Comparison of ENCODE assay signal across 8 mouse cellular contexts in genomic region chr4:105157276-105158168, GRCm38 (mm10). TPM values are rescaled to one million over a fixed set of nuclear protein-coding genes. Genes with fewer than 3 reads are reported as not detected.
DNase-seq lines count a peak whose midpoint lies in the region; ATAC-seq and TF ChIP-seq lines count a peak whose summit lies in the region.

TSS of gene Plpp3 (plus strand) at chr4:105157347.

- peak within 1 kb of the TSS; percentile 93 for H3K27ac ChIP-seq in forebrain, embryonic 14.5 days (ENCODE audit: low read depth, low read length)
- peak within 1 kb of the TSS; percentile 89 for H3K27ac ChIP-seq in heart, postnatal 0 days (ENCODE audit: low read depth)
- H3K27ac ChIP-seq in liver, embryonic 16.5 days (ENCODE audit: low read length) = peak within 1 kb of the TSS; percentile 85
- peak within 1 kb of the TSS; percentile 93 for H3K27ac ChIP-seq in neural tube, embryonic 13.5 days (replicated peaks)

- TF ChIP-seq EP300 in heart, postnatal 0 days (IDR thresholded peaks at IDR 0.05; ENCODE audit: low read depth) = peak; percentile 52; the same call in 1 of the 2 replicates

- peak within 1 kb of the TSS; percentile 69 for H3K4me3 ChIP-seq in C2C12 (ENCODE audit: insufficient read depth, poor library complexity, severe bottlenecking)
- peak within 1 kb of the TSS; percentile 88 for H3K4me3 ChIP-seq in forebrain, embryonic 14.5 days (ENCODE audit: low read depth, low read length)
- peak within 1 kb of the TSS; percentile 92 for H3K4me3 ChIP-seq in heart, postnatal 0 days (ENCODE audit: low read depth, low read length)
- peak within 1 kb of the TSS; percentile 67 for H3K4me3 ChIP-seq in liver, embryonic 16.5 days (ENCODE audit: low read depth, low read length)
- H3K4me3 ChIP-seq in neural tube, embryonic 13.5 days = peak within 1 kb of the TSS; percentile 87

- H3K9ac ChIP-seq in forebrain, embryonic 14.5 days (ENCODE audit: low read length) = peak within 1 kb of the TSS; percentile 95
- H3K9ac ChIP-seq in heart, postnatal 0 days (replicated peaks; ENCODE audit: low read depth, low read length) = peak within 1 kb of the TSS; percentile 90
- H3K9ac ChIP-seq in liver, embryonic 16.5 days (ENCODE audit: low read depth, low read length) = peak within 1 kb of the TSS; percentile 70
- H3K9ac ChIP-seq in neural tube, embryonic 13.5 days = peak within 1 kb of the TSS; percentile 95

- no peaks in the 10 kb centered on the region for H3K9me3 ChIP-seq in forebrain, embryonic 14.5 days (replicated peaks; ENCODE audit: control insufficient read depth, low read length)
- no peaks in the 10 kb centered on the region for H3K9me3 ChIP-seq in heart, postnatal 0 days (replicated peaks; ENCODE audit: control insufficient read depth, low read length)
- no peaks in the 10 kb centered on the region for H3K9me3 ChIP-seq in liver, embryonic 16.5 days (replicated peaks; ENCODE audit: control insufficient read depth, low read length)
- no peaks in the 10 kb centered on the region for H3K9me3 ChIP-seq in neural tube, embryonic 13.5 days

- no peaks in the 10 kb centered on the region for H3K79me3 ChIP-seq in C2C12 (ENCODE audit: low read depth)

- peaks cover 30% of the 10 kb centered on the region for H3K79me2 ChIP-seq in C2C12 (ENCODE audit: control insufficient read depth, insufficient read depth)

- 0 out of 2 replicates have a peak, but pooled peaks have one; percentile 33 for ATAC-seq in cerebellum, adult (ENCODE audit: insufficient number of reproducible peaks, low FRiP score, low TSS enrichment)
- ATAC-seq in forebrain, embryonic 14.5 days = peak; percentile 87
- ATAC-seq in heart, postnatal 0 days (ENCODE audit: insufficient read depth, low read depth) = peak; percentile 84
- ATAC-seq in liver, embryonic 16.5 days (ENCODE audit: low read depth) = peak; percentile 73
- peak; percentile 74 for ATAC-seq in neural tube, embryonic 13.5 days (ENCODE audit: low read depth)

- H3K4me2 ChIP-seq in forebrain, embryonic 14.5 days (ENCODE audit: low read length) = peak within 1 kb of the TSS; percentile 67
- peak within 1 kb of the TSS; percentile 69 for H3K4me2 ChIP-seq in heart, postnatal 0 days (ENCODE audit: low read depth, low read length)
- H3K4me2 ChIP-seq in liver, embryonic 16.5 days (ENCODE audit: low read depth, low read length) = peak within 1 kb of the TSS; percentile 58
- peak within 1 kb of the TSS; percentile 79 for H3K4me2 ChIP-seq in neural tube, embryonic 13.5 days

- WGBS in forebrain, embryonic 14.5 days = under 1% methylated on average over 68 of the region's 77 CpGs
- WGBS in heart, postnatal 0 days = under 1% methylated on average over 74 of the region's 77 CpGs
- under 1% methylated on average over 73 of the region's 77 CpGs for WGBS in liver, embryonic 16.5 days (ENCODE audit: insufficient replicate concordance)
- WGBS in neural tube, embryonic 13.5 days = under 1% methylated on average over 76 of the region's 77 CpGs

- TF ChIP-seq CTCF in C2C12 (IDR thresholded peaks at IDR 0.05; ENCODE audit: control insufficient read depth, insufficient read depth, insufficient read length) = no peak
- no peak for TF ChIP-seq CTCF in heart, postnatal 0 days (IDR thresholded peaks at IDR 0.05; ENCODE audit: low read depth)

- peak; percentile 95 for DNase-seq in forebrain, embryonic 14.5 days (ENCODE audit: low spot score)
- peak; percentile 89 for DNase-seq in heart, postnatal 0 days (ENCODE audit: low spot score)
- peak; percentile 85 to 91 for DNase-seq in kidney, postnatal 4 days
- peak; percentile 84 for DNase-seq in testis, postnatal 14 days (ENCODE audit: low spot score)

- peaks cover 4% of the 10 kb centered on the region; the same call in 1 of the 2 replicates for H3K4me1 ChIP-seq in forebrain, embryonic 14.5 days (ENCODE audit: control insufficient read depth, insufficient read depth, low read length)
- H3K4me1 ChIP-seq in heart, postnatal 0 days (ENCODE audit: control insufficient read depth, insufficient read depth) = no peaks in the 10 kb centered on the region
- H3K4me1 ChIP-seq in liver, embryonic 16.5 days (ENCODE audit: control insufficient read depth, low read depth, low read length) = peaks cover 2% of the 10 kb centered on the region
- peaks cover 44% of the 10 kb centered on the region for H3K4me1 ChIP-seq in neural tube, embryonic 13.5 days (replicated peaks)

- H3K27me3 ChIP-seq in C2C12 (ENCODE audit: control insufficient read depth, insufficient read depth, insufficient read length) = no peaks in the 10 kb centered on the region
- H3K27me3 ChIP-seq in forebrain, embryonic 14.5 days (replicated peaks; ENCODE audit: control insufficient read depth, insufficient read depth, low read length) = no peaks in the 10 kb centered on the region
- H3K27me3 ChIP-seq in heart, postnatal 0 days (ENCODE audit: control insufficient read depth, insufficient read depth, low read length) = 0 out of 2 replicates have a peak, but pooled peaks cover 3% of the 10 kb centered on the region
- H3K27me3 ChIP-seq in liver, embryonic 16.5 days (ENCODE audit: control insufficient read depth, insufficient read depth, low read depth, low read length) = peaks cover 21% of the 10 kb centered on the region
- peaks cover 3% of the 10 kb centered on the region; the same call in 1 of the 2 replicates for H3K27me3 ChIP-seq in neural tube, embryonic 13.5 days

- peaks cover 3% of the 10 kb centered on the region for H3K36me3 ChIP-seq in C2C12 (ENCODE audit: control insufficient read depth, insufficient read depth)
- H3K36me3 ChIP-seq in forebrain, embryonic 14.5 days (ENCODE audit: control insufficient read depth, insufficient read depth, low read length) = 0 out of 2 replicates have a peak, but pooled peaks cover 8% of the 10 kb centered on the region
- peaks cover 11% of the 10 kb centered on the region; the same call in 1 of the 2 replicates for H3K36me3 ChIP-seq in heart, postnatal 0 days (replicated peaks; ENCODE audit: control insufficient read depth, insufficient read depth, low read length)
- H3K36me3 ChIP-seq in liver, embryonic 16.5 days (ENCODE audit: control insufficient read depth, insufficient read depth) = peaks cover 3% of the 10 kb centered on the region; the same call in 1 of the 2 replicates
- no peaks in the 10 kb centered on the region for H3K36me3 ChIP-seq in neural tube, embryonic 13.5 days

- peak within 1 kb of the TSS; percentile 83 for H3ac ChIP-seq in C2C12 (ENCODE audit: control insufficient read depth, insufficient read length, low read depth)

TF ChIP-seq in C2C12, 6 proteins besides CTCF, POLR2A, EP300 and RAD21:
- TF ChIP-seq FOSL1 (IDR thresholded peaks at IDR 0.05; ENCODE audit: insufficient read depth, low read length, poor library complexity, severe bottlenecking) = no peak
- TF ChIP-seq MYOG (IDR thresholded peaks at IDR 0.05; ENCODE audit: control insufficient read depth, extremely low read depth, insufficient read length) = no peak
- no peak for TF ChIP-seq MAX (IDR thresholded peaks at IDR 0.05)
- no peak for TF ChIP-seq USF1 (IDR thresholded peaks at IDR 0.05; ENCODE audit: low read depth)
- TF ChIP-seq MYOD1 (IDR thresholded peaks at IDR 0.05; ENCODE audit: control insufficient read depth, insufficient read length, low read depth) = no peak
- no peak for TF ChIP-seq CEBPB (IDR thresholded peaks at IDR 0.05; ENCODE audit: low read depth)

RNA-seq across cellular contexts. Expression of gene Plpp3, which starts in this region (rescaled TPM):
- 7.0 TPM for polyA plus RNA-seq in C2C12 (2012; fragmentation: generic; extraction: Trizol)
- 48.6 and 50.8 TPM in 2 replicates for polyA plus RNA-seq in forebrain, embryonic 14.5 days (2014; fragmentation: Nextera tagmentation; extraction: Ambion mirVana)
- 57.0 and 65.5 TPM in 2 replicates for total RNA-seq in heart, postnatal 0 days (2014; rRNA removed; ENCODE audit: low replicate concordance)
- 56.4 and 64.1 TPM in 2 replicates for polyA plus RNA-seq in heart, postnatal 0 days (2015; fragmentation: Nextera tagmentation; extraction: Ambion mirVana)
- polyA plus RNA-seq in liver, embryonic 16.5 days (2015; fragmentation: Nextera tagmentation; extraction: Ambion mirVana) = 18.0 and 21.2 TPM in 2 replicates
- 70.9 and 78.5 TPM in 2 replicates for polyA plus RNA-seq in neural tube, embryonic 13.5 days (2015; fragmentation: Nextera tagmentation; extraction: Ambion mirVana)

Comparison
In these comparisons a context has a peak if more than half of its experiments do, and no peak if none do; other contexts are left out.
1. Peak in every context shown above with its lines: DNase-seq, ATAC-seq, H3K4me3 ChIP-seq and H3K27ac ChIP-seq.
2. ATAC-seq: peak in every context shown above with its lines; median percentile 87 in forebrain, embryonic 14.5 days; 84 in heart, postnatal 0 days; 74 in neural tube, embryonic 13.5 days; 73 in liver, embryonic 16.5 days; 33 in cerebellum, adult.